Mouse (Mus musculus) lung, postnatal 0 days (tissue): ENCODE data around the gene Steap1.

Source experiments
- CTCF ChIP-seq: IDR thresholded peaks from 2 replicates; pipeline ENCODE4 v1.5.1; 2016; ENCODE audit warnings: antibody characterized with exemption, mild to moderate bottlenecking
- EP300 ChIP-seq: IDR thresholded peaks from 2 replicates; pipeline ENCODE4 v1.6.1; 2016; ENCODE audit warnings: antibody characterized with exemption, mild to moderate bottlenecking, control low read depth

- TF ChIP-seq CTCF (no peak), EP300 (no peak)
These were observed 55.0 kb downstream of the Steap1 start, which contains the start of gene Steap2 for GRCm38 (mm10) chr5:5693956-5694653.
